In the genomic region with DNA sequence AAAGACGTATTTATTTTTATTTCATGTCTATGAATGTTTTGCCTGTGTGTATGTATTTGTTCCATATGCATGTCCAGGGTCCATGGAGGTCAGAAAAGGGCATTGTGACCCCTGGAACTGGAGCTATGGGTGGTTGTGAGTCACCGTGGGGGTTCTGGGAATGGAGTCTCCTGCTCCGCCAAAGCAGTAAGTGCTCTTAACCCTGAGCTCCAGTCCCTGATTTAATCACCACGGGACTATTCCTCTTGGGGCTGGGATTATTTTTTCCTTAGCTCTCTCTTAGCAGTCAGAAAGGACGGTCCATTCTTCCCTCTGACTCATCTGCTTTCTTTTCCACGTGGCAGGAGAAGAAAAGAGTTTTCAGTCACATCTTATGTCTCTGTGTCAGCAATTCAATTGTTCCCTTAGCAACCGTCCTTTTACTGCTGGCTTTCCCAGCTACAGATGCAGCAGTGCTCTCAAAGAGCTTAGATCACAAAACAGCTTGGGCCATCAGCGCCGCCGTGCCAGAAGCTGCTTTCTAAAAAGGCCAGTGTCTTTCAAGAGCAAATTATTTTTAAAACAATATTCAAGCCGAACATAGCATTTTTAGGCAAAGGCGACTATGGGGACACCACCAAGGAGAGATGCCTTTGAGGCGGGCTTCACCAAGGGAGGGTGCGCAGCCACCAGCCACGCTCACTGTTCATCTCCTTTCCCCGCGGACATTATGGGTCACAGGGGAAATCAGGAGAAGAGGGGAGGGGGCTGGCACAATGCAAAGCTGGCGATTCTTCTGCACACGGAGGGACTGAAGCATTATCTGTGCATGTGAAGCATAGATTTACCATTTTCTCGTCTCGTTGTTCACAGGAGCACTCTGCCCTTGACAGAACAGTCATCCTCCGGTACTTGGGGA, we compare ENCODE assay signal across 9 mouse cellular contexts.
DNase-seq lines count a peak whose midpoint lies in the region; ATAC-seq and TF ChIP-seq lines count a peak whose summit lies in the region.
"Had no signal": no experiment of that assay in that cellular context is flagged by ENCODE, and none has a peak within 500 bp of the region (broad histone marks: within the 10 kb centered on the region; RNA-seq: fewer than 3 reads in every experiment).

No protein-coding gene starts in this region.

- no peak for TF ChIP-seq CTCF in heart, adult 2 months (IDR thresholded peaks at IDR 0.05)
- no peak for TF ChIP-seq CTCF in cortical plate, adult 2 months (IDR thresholded peaks at IDR 0.05; ENCODE audit: extremely low read depth, insufficient read depth, low read length)
- no peak for TF ChIP-seq CTCF in stomach, postnatal 0 days (IDR thresholded peaks at IDR 0.05; ENCODE audit: low read depth)

- peak; percentile 8 to 16 for DNase-seq in heart, postnatal 10 days
- DNase-seq in heart, adult 2 months, result no peak
- DNase-seq in hindbrain, embryonic 14.5 days (ENCODE audit: low spot score), result peak; percentile 72
- peak; percentile 41 for DNase-seq in limb, embryonic 14.5 days (ENCODE audit: low spot score)
- no peak for DNase-seq in stomach, postnatal 0 days (ENCODE audit: low spot score)
- no peak for DNase-seq in adrenal gland, postnatal 14 days
- no peak for DNase-seq in cerebellum, adult 9-11 months

- TF ChIP-seq EP300 in heart, adult 2 months (IDR thresholded peaks at IDR 0.05; ENCODE audit: insufficient read depth, low read depth, low read length), result no peak
- TF ChIP-seq EP300 in stomach, postnatal 0 days (optimal IDR thresholded peaks at IDR 0.05), result no peak

- no peaks in the 10 kb centered on the region for H3K36me3 ChIP-seq in heart, adult 2 months (ENCODE audit: control insufficient read depth, insufficient read depth, low read length)
- no peaks in the 10 kb centered on the region for H3K36me3 ChIP-seq in hindbrain, embryonic 14.5 days (replicated peaks; ENCODE audit: control insufficient read depth, insufficient read depth)
- H3K36me3 ChIP-seq in limb, embryonic 14.5 days (ENCODE audit: control insufficient read depth, insufficient read depth, low read length), result no peaks in the 10 kb centered on the region
- no peaks in the 10 kb centered on the region for H3K36me3 ChIP-seq in stomach, postnatal 0 days (ENCODE audit: control insufficient read depth, insufficient read depth, low read length)

- H3K27ac ChIP-seq in heart, adult 2 months, result no peak overlapping the region
- H3K27ac ChIP-seq in cortical plate, adult 2 months (ENCODE audit: insufficient read depth, low read length), result no peak overlapping the region
- peak overlapping the region; percentile 96 for H3K27ac ChIP-seq in hindbrain, embryonic 14.5 days
- no peak overlapping the region for H3K27ac ChIP-seq in limb, embryonic 14.5 days (replicated peaks; ENCODE audit: low read depth, low read length)
- no peak overlapping the region for H3K27ac ChIP-seq in stomach, postnatal 0 days (replicated peaks)

- ATAC-seq in hindbrain, embryonic 14.5 days (ENCODE audit: low FRiP score), result peak; percentile 86
- peak; percentile 63; the same call in 1 of the 2 replicates for ATAC-seq in limb, embryonic 14.5 days (ENCODE audit: low FRiP score, low read depth)
- no peak for ATAC-seq in stomach, postnatal 0 days (ENCODE audit: low FRiP score, low TSS enrichment)
- ATAC-seq: Patski had no signal

- H3K4me1 ChIP-seq in heart, adult 2 months (ENCODE audit: control insufficient read depth, insufficient read depth, low read length), result no peaks in the 10 kb centered on the region
- peaks cover 1% of the 10 kb centered on the region; the same call in 1 of the 2 replicates for H3K4me1 ChIP-seq in cortical plate, adult 2 months (ENCODE audit: control insufficient read depth, insufficient read depth, low read length)
- H3K4me1 ChIP-seq in hindbrain, embryonic 14.5 days (replicated peaks; ENCODE audit: control insufficient read depth, insufficient read depth, low read length), result peaks cover 24% of the 10 kb centered on the region
- H3K4me1 ChIP-seq in limb, embryonic 14.5 days (ENCODE audit: control insufficient read depth, insufficient read depth, low read length), result peaks cover 10% of the 10 kb centered on the region
- no peaks in the 10 kb centered on the region for H3K4me1 ChIP-seq in stomach, postnatal 0 days (replicated peaks; ENCODE audit: control insufficient read depth, insufficient read depth)

- no peaks in the 10 kb centered on the region for H3K27me3 ChIP-seq in heart, adult 2 months (ENCODE audit: control insufficient read depth, insufficient read depth, low read length)
- no peaks in the 10 kb centered on the region for H3K27me3 ChIP-seq in hindbrain, embryonic 14.5 days (ENCODE audit: control insufficient read depth, insufficient read depth, low read length)
- H3K27me3 ChIP-seq in limb, embryonic 14.5 days (ENCODE audit: control insufficient read depth, insufficient read depth, low read length), result no peaks in the 10 kb centered on the region
- H3K27me3 ChIP-seq in stomach, postnatal 0 days (ENCODE audit: control insufficient read depth, insufficient read depth, low read length), result no peaks in the 10 kb centered on the region
- H3K27me3 ChIP-seq: Patski had no signal

- H3K79me2 ChIP-seq in heart, adult 2 months (replicated peaks; ENCODE audit: control insufficient read depth, insufficient read depth, low read length), result no peaks in the 10 kb centered on the region

- H3K9ac ChIP-seq in heart, adult 2 months (ENCODE audit: low read depth, low read length), result no peak overlapping the region
- peak overlapping the region; percentile 65 for H3K9ac ChIP-seq in hindbrain, embryonic 14.5 days
- H3K9ac ChIP-seq in limb, embryonic 14.5 days (ENCODE audit: low read depth, low read length, severe bottlenecking), result 0 out of 2 replicates have a peak overlapping the region, but pooled peaks have one; percentile 16
- no peak overlapping the region for H3K9ac ChIP-seq in stomach, postnatal 0 days (ENCODE audit: low read length)

- H3K4me3 ChIP-seq in heart, adult 2 months, result no peak overlapping the region
- H3K4me3 ChIP-seq in cortical plate, adult 2 months (ENCODE audit: insufficient read depth, low read length), result peak overlapping the region; percentile 10; the same call in 1 of the 2 replicates
- peak overlapping the region; percentile 20 for H3K4me3 ChIP-seq in hindbrain, embryonic 14.5 days (replicated peaks; ENCODE audit: low read length)
- H3K4me3 ChIP-seq in limb, embryonic 14.5 days (replicated peaks; ENCODE audit: low read length), result peak overlapping the region; percentile 8
- no peak overlapping the region; the same call in 1 of the 2 replicates for H3K4me3 ChIP-seq in stomach, postnatal 0 days (ENCODE audit: low read depth, low read length)

- WGBS in heart, adult 2 months, result 22% methylated on average over 22 of the region's 22 CpGs
- WGBS in hindbrain, embryonic 14.5 days, result 1% methylated on average over 22 of the region's 22 CpGs
- WGBS in limb, embryonic 14.5 days, result 17% methylated on average over 21 of the region's 22 CpGs
- WGBS in stomach, postnatal 0 days, result 27% methylated on average over 22 of the region's 22 CpGs

- peaks cover 16% of the 10 kb centered on the region for H3K9me3 ChIP-seq in hindbrain, embryonic 14.5 days (ENCODE audit: control insufficient read depth, low read length)
- H3K9me3 ChIP-seq in limb, embryonic 14.5 days (ENCODE audit: control insufficient read depth, low read length), result peaks cover 5% of the 10 kb centered on the region; the same call in 1 of the 2 replicates
- no peaks in the 10 kb centered on the region for H3K9me3 ChIP-seq in stomach, postnatal 0 days (ENCODE audit: control insufficient read depth, low read length)

- TF ChIP-seq POLR2A in heart, adult 2 months (IDR thresholded peaks at IDR 0.05; ENCODE audit: insufficient read depth, low read depth, low read length), result no peak
- TF ChIP-seq POLR2A in cortical plate, adult 2 months (IDR thresholded peaks at IDR 0.05; ENCODE audit: extremely low read depth, insufficient read depth, low read length), result peak; percentile 45
- no peak for TF ChIP-seq POLR2A in limb, embryonic 14.5 days (IDR thresholded peaks at IDR 0.05; ENCODE audit: borderline replicate concordance, extremely low read depth, insufficient read depth, insufficient read length)

- intact Hi-C loops in heart, postnatal 10 days (cut with DNase I), result no loop called here
- intact Hi-C loops in heart, adult 2 months (cut with DNase I), result no loop called here

- peak overlapping the region; percentile 62 for H3K4me2 ChIP-seq in hindbrain, embryonic 14.5 days (replicated peaks)
- H3K4me2 ChIP-seq in limb, embryonic 14.5 days (replicated peaks; ENCODE audit: low read depth, low read length, severe bottlenecking), result peak overlapping the region; percentile 45
- peak overlapping the region; percentile 23; the same call in 1 of the 2 replicates for H3K4me2 ChIP-seq in stomach, postnatal 0 days (replicated peaks; ENCODE audit: low read depth)

Comparison
In these comparisons a context has a peak if more than half of its experiments do, and no peak if none do; other contexts are left out.
1. DNase-seq: peak in heart, postnatal 10 days (2 of 2), hindbrain, embryonic 14.5 days (single experiment) and limb, embryonic 14.5 days (single experiment); none in heart, adult 2 months (0 of 2), stomach, postnatal 0 days (single experiment), adrenal gland, postnatal 14 days (single experiment) and cerebellum, adult 9-11 months (single experiment).
2. H3K4me3 ChIP-seq: peak in cortical plate, adult 2 months (single experiment), hindbrain, embryonic 14.5 days (single experiment) and limb, embryonic 14.5 days (single experiment); none in heart, adult 2 months (single experiment) and stomach, postnatal 0 days (single experiment).
3. H3K9ac ChIP-seq: peak in hindbrain, embryonic 14.5 days (single experiment) and limb, embryonic 14.5 days (single experiment); none in heart, adult 2 months (single experiment) and stomach, postnatal 0 days (single experiment).
4. Peak in every context shown above with its lines, with median percentiles within 50 percentile points of each other: H3K4me2 ChIP-seq.